Mouse (Mus musculus) megakaryocyte, embryonic 14.5 days (primary cell): ENCODE data around the gene Mrpl52. TPM values are rescaled to one million over a fixed set of nuclear protein-coding genes. Genes with fewer than 3 reads are reported as not detected.

Source experiments
- H3K27me3 ChIP-seq: replicated peaks from 2 replicates; pipeline ENCODE3; 2012; ENCODE audit warnings: inconsistent platforms
- H3K36me3 ChIP-seq: replicated peaks from 2 replicates; pipeline ENCODE3; 2012; ENCODE audit warnings: low read length, inconsistent platforms, mixed read lengths
- H3K4me1 ChIP-seq: 2 replicates; pipeline ENCODE4 v1.6.1; 2012; ENCODE audit warnings: inconsistent platforms
- H3K4me3 ChIP-seq: replicated peaks from 2 replicates; pipeline ENCODE3; 2012; ENCODE audit warnings: moderate library complexity, mild to moderate bottlenecking, inconsistent platforms
- H3K9me3 ChIP-seq: 2 replicates; pipeline ENCODE4 v1.6.1; 2012; ENCODE audit warnings: inconsistent platforms
- FLI1 ChIP-seq: IDR thresholded peaks from 2 replicates; pipeline ENCODE4 v1.6.1; 2012; ENCODE audit warnings: low read length, inconsistent platforms, mixed read lengths
- GATA1 ChIP-seq: IDR thresholded peaks from 3 replicates; pipeline ENCODE4 v1.6.1; 2012; ENCODE audit warnings: mixed read lengths, low read length, inconsistent platforms, borderline replicate concordance
- polyA plus RNA-seq: library from polyadenylated mRNA; stranded (reverse); fragments of >175 nt; gene quantifications from 2 replicates; pipeline ENCODE4 v1.2.3, GENCODE M21; 2012; ENCODE audit warnings: low replicate concordance; ENCODE audit not compliant: insufficient read depth

Mrpl52 gene
- polyA plus RNA-seq, 1 experiment = 954 TPM

DNA sequence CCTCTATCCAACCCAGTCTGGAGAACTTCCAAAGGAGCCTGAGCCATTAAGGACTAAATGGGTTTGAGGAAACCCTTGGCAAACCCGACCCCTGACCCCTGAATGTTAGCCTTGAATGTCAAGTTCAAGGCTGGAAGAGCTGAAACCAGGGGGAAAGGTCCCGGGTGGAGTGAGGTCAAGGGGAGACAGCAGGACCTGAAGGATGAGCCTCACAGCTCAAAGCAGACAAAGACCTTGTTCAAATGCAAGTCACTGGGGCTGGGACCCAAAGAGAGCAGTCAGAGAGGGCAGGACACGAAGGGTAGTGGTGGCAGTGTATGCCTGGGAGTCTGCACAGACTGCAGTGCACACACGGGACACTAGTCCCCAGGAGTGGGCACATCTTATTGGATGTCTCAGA is 14.7 kb downstream of the Mrpl52 start:
- H3K36me3 ChIP-seq = no peaks in the 10 kb centered on the region
- H3K4me1 ChIP-seq = peaks cover 25% of the 10 kb centered on the region

DNA sequence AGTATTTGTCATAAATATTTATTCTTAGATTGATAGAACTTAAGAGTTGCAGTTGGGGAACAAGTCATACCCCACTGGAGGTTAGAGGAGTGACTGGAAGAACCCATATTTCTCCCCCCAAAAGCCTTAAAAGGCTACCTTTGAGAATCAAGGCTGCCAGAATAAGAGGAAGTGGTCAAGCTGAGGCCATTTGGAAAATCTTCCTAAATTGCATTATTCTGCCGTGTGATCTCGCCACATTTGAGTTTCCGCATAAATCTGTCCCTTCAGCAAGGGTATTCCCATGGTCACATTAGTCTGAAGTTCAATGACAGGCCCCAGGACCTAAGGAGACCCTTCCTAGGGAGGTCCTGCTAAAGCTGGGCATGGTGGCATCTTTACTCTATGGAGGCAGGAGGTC is 15.8 kb downstream of the Mrpl52 start:
- Histone ChIP-seq H3K27me3 (peaks cover 48% of the 10 kb centered on the region), H3K4me3 (no peak overlapping the region), H3K4me1 (peaks cover 25% of the 10 kb centered on the region), H3K36me3 (no peaks in the 10 kb centered on the region), H3K9me3 (no peaks in the 10 kb centered on the region)
- TF ChIP-seq FLI1 (no peak), GATA1 (no peak)

More for the DNA sequence above, 14.7 kb downstream of the Mrpl52 start:
- TF ChIP-seq FLI1 (no peak), GATA1 (no peak)
- H3K27me3 ChIP-seq = peaks cover 52% of the 10 kb centered on the region
- no peak overlapping the region for H3K4me3 ChIP-seq
- no peaks in the 10 kb centered on the region for H3K9me3 ChIP-seq

DNA sequence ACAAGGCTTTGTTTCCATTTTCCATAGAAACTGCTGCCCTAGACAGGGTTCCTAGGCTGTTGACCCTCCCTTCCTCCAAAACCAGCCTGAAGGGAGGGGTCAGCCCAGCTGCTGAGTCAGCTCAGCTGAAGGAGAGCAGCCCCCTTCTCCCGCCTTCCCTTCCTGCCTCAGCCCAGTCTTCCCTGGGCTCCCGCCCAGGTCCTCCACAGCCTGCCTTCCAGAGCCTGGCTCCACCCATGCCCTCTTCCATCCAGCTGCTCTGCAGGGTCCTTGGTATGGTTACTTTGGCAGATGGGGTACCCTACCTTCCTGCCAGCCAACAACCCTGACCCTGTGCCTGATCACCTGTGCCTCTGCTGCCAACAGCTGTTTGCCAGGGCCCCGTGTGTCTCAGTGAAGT is 16.5 kb downstream of the Mrpl52 start:
- Histone ChIP-seq H3K27me3 (peaks cover 47% of the 10 kb centered on the region), H3K36me3 (no peaks in the 10 kb centered on the region), H3K9me3 (no peaks in the 10 kb centered on the region), H3K4me3 (no peak overlapping the region), H3K4me1 (peaks cover 29% of the 10 kb centered on the region)
- no peak for TF ChIP-seq GATA1
- no peak for TF ChIP-seq FLI1

- no peak overlapping the region for H3K4me3 ChIP-seq
- H3K4me1 ChIP-seq = peaks cover 36% of the 10 kb centered on the region
- no peaks in the 10 kb centered on the region for H3K36me3 ChIP-seq
- H3K27me3 ChIP-seq = peaks cover 41% of the 10 kb centered on the region
- TF ChIP-seq GATA1 (no peak), FLI1 (no peak)
- H3K9me3 ChIP-seq = no peaks in the 10 kb centered on the region
Measured at GRCm38 (mm10) chr14:54443712-54444618, 17.3 kb downstream of the Mrpl52 start.

GRCm38 (mm10) chr14:54445476-54445875 is 18.8 kb downstream of the Mrpl52 start:
- H3K4me1 ChIP-seq = peaks cover 41% of the 10 kb centered on the region
- H3K4me3 ChIP-seq = no peak overlapping the region
- no peaks in the 10 kb centered on the region for H3K9me3 ChIP-seq
- TF ChIP-seq GATA1 = no peak
- peaks cover 26% of the 10 kb centered on the region for H3K27me3 ChIP-seq
- no peaks in the 10 kb centered on the region for H3K36me3 ChIP-seq

GRCm38 (mm10) chr14:54453566-54453965 is 26.9 kb downstream of the Mrpl52 start:
- peaks cover 3% of the 10 kb centered on the region; the same call in 1 of the 2 replicates for H3K9me3 ChIP-seq
- H3K4me1 ChIP-seq = peaks cover 9% of the 10 kb centered on the region
- TF ChIP-seq FLI1 (no peak), GATA1 (no peak)
- peaks cover 11% of the 10 kb centered on the region for H3K27me3 ChIP-seq
- no peak overlapping the region for H3K4me3 ChIP-seq
- no peaks in the 10 kb centered on the region for H3K36me3 ChIP-seq

DNA sequence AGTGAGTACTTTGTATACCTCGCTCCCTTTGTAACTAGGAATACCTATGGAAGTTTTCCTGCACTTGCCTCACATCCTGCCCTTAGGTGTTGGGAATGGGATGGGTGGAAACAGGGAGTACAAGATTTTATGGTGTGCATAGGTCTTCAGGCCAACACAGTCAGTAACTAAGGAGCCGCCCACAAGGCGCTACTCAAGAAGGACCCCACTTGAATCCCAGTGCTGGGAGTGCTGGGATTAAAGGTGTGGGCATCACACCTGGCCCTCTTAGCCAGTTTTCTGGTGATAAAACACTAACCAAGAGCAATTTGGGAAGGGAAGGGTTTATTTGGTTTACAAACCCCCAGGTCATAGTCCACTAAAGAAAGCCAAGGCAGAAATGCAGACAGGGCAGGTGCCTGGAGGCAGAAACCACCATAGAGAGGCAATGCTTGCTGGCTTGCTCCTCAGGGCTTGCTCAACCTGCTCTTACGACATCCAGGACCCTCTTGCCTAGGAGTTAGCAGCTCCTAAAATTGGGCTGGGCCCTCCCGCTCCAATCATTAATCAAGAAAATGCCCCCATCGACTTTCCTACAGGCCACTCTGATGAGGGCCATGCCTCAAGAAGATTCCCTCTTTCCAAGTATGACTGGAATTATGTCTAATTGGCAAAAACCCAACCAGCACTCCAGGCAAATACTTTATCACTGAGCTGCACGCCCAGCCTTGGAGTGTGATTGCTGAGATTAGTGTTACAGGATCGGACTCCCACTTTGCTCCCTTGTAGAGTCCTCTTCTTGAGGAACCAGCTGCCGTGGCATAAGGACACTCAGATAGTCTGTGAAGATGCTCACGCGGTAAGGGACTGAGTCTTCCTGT is 28.2 kb downstream of the Mrpl52 start:
- no peaks in the 10 kb centered on the region for H3K4me1 ChIP-seq
- H3K27me3 ChIP-seq = peaks cover 11% of the 10 kb centered on the region
- H3K36me3 ChIP-seq = no peaks in the 10 kb centered on the region
- TF ChIP-seq FLI1 = no peak
- no peak for TF ChIP-seq GATA1
- peaks cover 3% of the 10 kb centered on the region; the same call in 1 of the 2 replicates for H3K9me3 ChIP-seq
- H3K4me3 ChIP-seq = no peak overlapping the region

DNA sequence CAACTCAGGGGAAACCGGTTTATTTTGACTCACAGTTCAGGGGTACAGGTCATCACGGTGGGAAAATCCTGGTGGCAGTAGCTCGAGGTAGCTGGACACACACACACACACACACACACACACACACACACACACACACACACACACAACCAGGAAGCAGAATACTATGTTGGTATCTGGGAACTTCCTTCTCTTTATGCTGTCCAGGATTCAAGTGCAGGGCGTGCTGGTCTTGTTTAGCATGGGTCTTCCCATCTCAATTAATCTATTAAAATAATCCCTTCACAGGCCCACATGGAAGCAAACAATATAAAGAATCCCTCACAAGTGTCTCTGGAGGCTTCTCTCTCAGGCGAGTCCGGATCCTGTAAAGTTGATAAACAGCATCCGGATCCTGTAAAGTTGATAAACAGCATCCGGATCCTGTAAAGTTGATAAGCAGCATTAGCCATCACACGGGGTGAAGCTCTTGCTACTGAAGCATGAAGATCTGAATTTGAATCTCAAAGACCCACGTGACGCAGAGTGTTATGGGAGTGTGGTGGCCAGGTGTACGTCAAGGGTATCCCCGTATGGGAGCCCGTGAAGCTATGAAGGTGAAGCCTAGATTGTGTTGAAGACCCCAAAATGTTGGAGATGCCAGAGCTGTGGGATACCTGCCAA is 31.3 kb downstream of the Mrpl52 start:
- peaks cover 3% of the 10 kb centered on the region; the same call in 1 of the 2 replicates for H3K9me3 ChIP-seq
- H3K27me3 ChIP-seq = peaks cover 9% of the 10 kb centered on the region
- no peaks in the 10 kb centered on the region; the same call in 1 of the 2 replicates for H3K4me1 ChIP-seq
- H3K36me3 ChIP-seq = no peaks in the 10 kb centered on the region
- no peak overlapping the region for H3K4me3 ChIP-seq
- TF ChIP-seq GATA1 = no peak
- no peak for TF ChIP-seq FLI1

DNA sequence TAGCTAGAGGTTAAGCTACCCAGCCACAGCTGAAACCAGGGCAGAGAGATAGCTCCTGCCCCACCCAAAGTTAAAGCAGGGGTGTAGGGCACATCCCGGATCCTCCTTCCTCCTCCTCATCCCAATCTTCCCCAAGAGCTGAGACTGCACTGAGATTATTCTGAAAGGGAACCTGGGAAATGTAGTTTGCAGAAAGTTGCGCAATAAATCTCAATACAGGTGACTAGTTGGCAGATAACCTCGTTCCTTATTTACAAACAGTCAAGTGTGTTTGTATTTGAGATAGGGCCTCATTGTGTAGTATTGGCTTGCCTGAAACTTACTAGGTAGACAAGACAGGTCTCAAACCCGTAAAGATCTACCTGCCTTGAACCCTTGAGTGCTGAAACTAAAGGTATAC is 35.4 kb downstream of the Mrpl52 start:
- H3K4me1 ChIP-seq = peaks cover 25% of the 10 kb centered on the region
- H3K27me3 ChIP-seq = no peaks in the 10 kb centered on the region
- H3K4me3 ChIP-seq = no peak overlapping the region
- TF ChIP-seq FLI1 (no peak), GATA1 (no peak)
- H3K36me3 ChIP-seq = peaks cover 18% of the 10 kb centered on the region
- H3K9me3 ChIP-seq = peaks cover 3% of the 10 kb centered on the region; the same call in 1 of the 2 replicates
